Mouse (Mus musculus): ENCODE data around the gene Casq2. TPM values are rescaled to one million over a fixed set of nuclear protein-coding genes. Genes with fewer than 3 reads are reported as not detected.

Gene Casq2
- total RNA-seq, 1 experiment = 0.54 TPM

GRCm38 (mm10) chr3:102141451-102141850, 55.2 kb downstream of the Casq2 start:
- H3K36me3 ChIP-seq (ENCODE audit: control insufficient read depth, insufficient read depth, low read length, poor library complexity, severe bottlenecking) = no peaks in the 10 kb centered on the region
- H3K9ac ChIP-seq (ENCODE audit: insufficient read depth, low read depth, low read length, poor library complexity, severe bottlenecking) = no peak overlapping the region
- no peak for DNase-seq (ENCODE audit: low read depth, low spot score)
- H3K27ac ChIP-seq (ENCODE audit: insufficient read depth, low read depth, low read length, poor library complexity, severe bottlenecking) = no peak overlapping the region
- peaks cover 3 to 5% of the 10 kb centered on the region in 2 experiments; a peak in 1 of 4 replicates for H3K4me1 ChIP-seq (ENCODE audit: control insufficient read depth in 2 of 2, insufficient read depth in 2 of 2, low read length in 2 of 2, poor library complexity in 1 of 2)
- TF ChIP-seq ZC3H11A (IDR thresholded peaks at IDR 0.05; ENCODE audit: borderline replicate concordance, low read depth, low read length) = no peak
- TF ChIP-seq CHD2 (IDR thresholded peaks at IDR 0.05; ENCODE audit: low read depth, low read length) = no peak
- no peak for TF ChIP-seq MAFK (IDR thresholded peaks at IDR 0.05; ENCODE audit: insufficient read depth, low read depth, low read length)
- no peak for TF ChIP-seq ZNF384 (IDR thresholded peaks at IDR 0.05; ENCODE audit: low read depth, low read length)
- TF ChIP-seq HCFC1 (IDR thresholded peaks at IDR 0.05; ENCODE audit: borderline replicate concordance, insufficient read depth, low read length) = no peak
- no peaks in the 10 kb centered on the region for H3K9me3 ChIP-seq (ENCODE audit: control insufficient read depth, insufficient read depth, low read depth, low read length)
- H3K4me3 ChIP-seq (ENCODE audit: insufficient read depth in 1 of 2, low read depth in 1 of 2, low read length in 2 of 2, poor library complexity in 1 of 2, severe bottlenecking in 1 of 2) = no peak overlapping the region
- in situ Hi-C loops (cut with MboI; ENCODE audit: low sequenced_read_pairs in 2 of 2, unreplicated experiment in 2 of 2) = no loop called here

GRCm38 (mm10) chr3:102141893-102142292, 55.7 kb downstream of the Casq2 start:
- in situ Hi-C loops (cut with MboI; ENCODE audit: low sequenced_read_pairs in 2 of 2, unreplicated experiment in 2 of 2) = no loop called here
- Histone ChIP-seq H3K36me3 (ENCODE audit: control insufficient read depth, insufficient read depth, low read length, poor library complexity, severe bottlenecking) (no peaks in the 10 kb centered on the region), H3K4me3 (ENCODE audit: insufficient read depth in 1 of 2, low read depth in 1 of 2, low read length in 2 of 2, poor library complexity in 1 of 2, severe bottlenecking in 1 of 2) (no peak overlapping the region), H3K27ac (ENCODE audit: insufficient read depth, low read depth, low read length, poor library complexity, severe bottlenecking) (no peak overlapping the region), H3K9me3 (ENCODE audit: control insufficient read depth, insufficient read depth, low read depth, low read length) (no peaks in the 10 kb centered on the region), H3K4me1 (ENCODE audit: control insufficient read depth in 2 of 2, insufficient read depth in 2 of 2, low read length in 2 of 2, poor library complexity in 1 of 2) (peaks cover 1 to 7% of the 10 kb centered on the region in 2 experiments; a peak in 2 of 4 replicates), H3K9ac (ENCODE audit: insufficient read depth, low read depth, low read length, poor library complexity, severe bottlenecking) (no peak overlapping the region)
- DNase-seq (ENCODE audit: low read depth, low spot score) = no peak
- no peak for TF ChIP-seq ZC3H11A (IDR thresholded peaks at IDR 0.05; ENCODE audit: borderline replicate concordance, low read depth, low read length)
- no peak for TF ChIP-seq CHD2 (IDR thresholded peaks at IDR 0.05; ENCODE audit: low read depth, low read length)
- no peak for TF ChIP-seq HCFC1 (IDR thresholded peaks at IDR 0.05; ENCODE audit: borderline replicate concordance, insufficient read depth, low read length)
- no peak for TF ChIP-seq ZNF384 (IDR thresholded peaks at IDR 0.05; ENCODE audit: low read depth, low read length)
- no peak for TF ChIP-seq MAFK (IDR thresholded peaks at IDR 0.05; ENCODE audit: insufficient read depth, low read depth, low read length)

- H3K4me3 ChIP-seq (ENCODE audit: insufficient read depth in 1 of 2, low read depth in 1 of 2, low read length in 2 of 2, poor library complexity in 1 of 2, severe bottlenecking in 1 of 2) = no peak overlapping the region
- TF ChIP-seq ZC3H11A (IDR thresholded peaks at IDR 0.05; ENCODE audit: borderline replicate concordance, low read depth, low read length) (no peak), MAFK (IDR thresholded peaks at IDR 0.05; ENCODE audit: insufficient read depth, low read depth, low read length) (no peak), ZNF384 (IDR thresholded peaks at IDR 0.05; ENCODE audit: low read depth, low read length) (no peak), HCFC1 (IDR thresholded peaks at IDR 0.05; ENCODE audit: borderline replicate concordance, insufficient read depth, low read length) (no peak), CHD2 (IDR thresholded peaks at IDR 0.05; ENCODE audit: low read depth, low read length) (no peak)
Measured at GRCm38 (mm10) chr3:102142947-102143346, 56.7 kb downstream of the Casq2 start.

GRCm38 (mm10) chr3:102143536-102143935, 57.3 kb downstream of the Casq2 start:
- H3K4me3 ChIP-seq (ENCODE audit: insufficient read depth in 1 of 2, low read depth in 1 of 2, low read length in 2 of 2, poor library complexity in 1 of 2, severe bottlenecking in 1 of 2) = no peak overlapping the region
- no peak for DNase-seq (ENCODE audit: low read depth, low spot score)
- TF ChIP-seq MAFK (IDR thresholded peaks at IDR 0.05; ENCODE audit: insufficient read depth, low read depth, low read length) = no peak
- TF ChIP-seq ZC3H11A (IDR thresholded peaks at IDR 0.05; ENCODE audit: borderline replicate concordance, low read depth, low read length) = no peak
- no peak for TF ChIP-seq CHD2 (IDR thresholded peaks at IDR 0.05; ENCODE audit: low read depth, low read length)
- TF ChIP-seq ZNF384 (IDR thresholded peaks at IDR 0.05; ENCODE audit: low read depth, low read length) = no peak
- TF ChIP-seq HCFC1 (IDR thresholded peaks at IDR 0.05; ENCODE audit: borderline replicate concordance, insufficient read depth, low read length) = no peak
- in situ Hi-C loops (cut with MboI; ENCODE audit: low sequenced_read_pairs in 2 of 2, unreplicated experiment in 2 of 2) = no loop called here
- H3K36me3 ChIP-seq (ENCODE audit: control insufficient read depth, insufficient read depth, low read length, poor library complexity, severe bottlenecking) = no peaks in the 10 kb centered on the region
- no peaks in the 10 kb centered on the region for H3K9me3 ChIP-seq (ENCODE audit: control insufficient read depth, insufficient read depth, low read depth, low read length)
- no peak overlapping the region for H3K27ac ChIP-seq (ENCODE audit: insufficient read depth, low read depth, low read length, poor library complexity, severe bottlenecking)
- H3K4me1 ChIP-seq (ENCODE audit: control insufficient read depth in 2 of 2, insufficient read depth in 2 of 2, low read length in 2 of 2, poor library complexity in 1 of 2) = peaks cover 1 to 5% of the 10 kb centered on the region in 2 experiments; a peak in 1 of 4 replicates
- H3K9ac ChIP-seq (ENCODE audit: insufficient read depth, low read depth, low read length, poor library complexity, severe bottlenecking) = no peak overlapping the region

More at GRCm38 (mm10) chr3:102142947-102143346, 56.7 kb downstream of the Casq2 start:
- no peak overlapping the region for H3K9ac ChIP-seq (ENCODE audit: insufficient read depth, low read depth, low read length, poor library complexity, severe bottlenecking)
- H3K9me3 ChIP-seq (ENCODE audit: control insufficient read depth, insufficient read depth, low read depth, low read length) = no peaks in the 10 kb centered on the region
- H3K27ac ChIP-seq (ENCODE audit: insufficient read depth, low read depth, low read length, poor library complexity, severe bottlenecking) = no peak overlapping the region
- in situ Hi-C loops (cut with MboI; ENCODE audit: low sequenced_read_pairs in 2 of 2, unreplicated experiment in 2 of 2) = no loop called here
- no peaks in the 10 kb centered on the region for H3K36me3 ChIP-seq (ENCODE audit: control insufficient read depth, insufficient read depth, low read length, poor library complexity, severe bottlenecking)
- DNase-seq (ENCODE audit: low read depth, low spot score) = no peak
- peaks cover 1 to 5% of the 10 kb centered on the region in 2 experiments; a peak in 1 of 4 replicates for H3K4me1 ChIP-seq (ENCODE audit: control insufficient read depth in 2 of 2, insufficient read depth in 2 of 2, low read length in 2 of 2, poor library complexity in 1 of 2)
